10 mouse cellular contexts compared by ENCODE assay signal in genomic region chr14:34152342-34152741, GRCm38 (mm10). TPM values are rescaled to one million over a fixed set of nuclear protein-coding genes. Genes with fewer than 3 reads are reported as not detected.
DNase-seq lines count a peak whose midpoint lies in the region; ATAC-seq lines count a peak whose summit lies in the region.
"Had no signal": no experiment of that assay in that cellular context is flagged by ENCODE, and none has a peak within 500 bp of the region (broad histone marks: within the 10 kb centered on the region; RNA-seq: fewer than 3 reads in every experiment).

Gene Npy4r (minus strand): TSS chr14:34152489.

- DNase-seq in right cerebral cortex, postnatal 25 days, result peak; percentile 7
- DNase-seq in right cerebral cortex, postnatal 14 days, result no peak
- peak; percentile 32 to 36 for DNase-seq in gastrocnemius, adult 8-10 months (ENCODE audit: low spot score in 2 of 2)
- DNase-seq in liver, result peak; percentile 68
- DNase-seq in urinary bladder, adult 2 months (ENCODE audit: low spot score), result peak; percentile 56
- no peak for DNase-seq in spleen, postnatal 4 days (ENCODE audit: low spot score in 2 of 2)

- no peaks in the 10 kb centered on the region for H3K9me3 ChIP-seq in hindbrain, embryonic 16.5 days (ENCODE audit: control insufficient read depth, low read length)
- no peaks in the 10 kb centered on the region for H3K9me3 ChIP-seq in midbrain, embryonic 15.5 days

- H3K36me3 ChIP-seq in hindbrain, embryonic 16.5 days (ENCODE audit: control insufficient read depth, insufficient read depth, low read length), result no peaks in the 10 kb centered on the region
- no peaks in the 10 kb centered on the region for H3K36me3 ChIP-seq in midbrain, embryonic 15.5 days (replicated peaks)

- WGBS in hindbrain, embryonic 16.5 days, result 23% methylated on average over 16 of the region's 16 CpGs
- 22% methylated on average over 16 of the region's 16 CpGs for WGBS in midbrain, embryonic 15.5 days

- H3K9ac ChIP-seq in hindbrain, embryonic 16.5 days (ENCODE audit: low read depth, low read length), result no peak within 1 kb of the TSS
- no peak within 1 kb of the TSS for H3K9ac ChIP-seq in midbrain, embryonic 15.5 days

- no peaks in the 10 kb centered on the region for H3K4me1 ChIP-seq in hindbrain, embryonic 16.5 days (ENCODE audit: control insufficient read depth, insufficient read depth, low read depth, low read length)
- no peaks in the 10 kb centered on the region for H3K4me1 ChIP-seq in midbrain, embryonic 15.5 days

- H3K27me3 ChIP-seq in hindbrain, embryonic 16.5 days (replicated peaks; ENCODE audit: control insufficient read depth, insufficient read depth, low read length), result no peaks in the 10 kb centered on the region
- H3K27me3 ChIP-seq in midbrain, embryonic 15.5 days (replicated peaks), result no peaks in the 10 kb centered on the region; the same call in 1 of the 2 replicates

- no peak within 1 kb of the TSS for H3K27ac ChIP-seq in hindbrain, embryonic 16.5 days (ENCODE audit: low read depth, low read length)
- no peak within 1 kb of the TSS for H3K27ac ChIP-seq in midbrain, embryonic 15.5 days
- H3K27ac ChIP-seq: macrophage had no signal

- peak; percentile 63; the same call in 1 of the 2 replicates for ATAC-seq in hindbrain, embryonic 16.5 days
- ATAC-seq in midbrain, embryonic 15.5 days (replicated peaks), result peak; percentile 18; the same call in 1 of the 2 replicates
- ATAC-seq: Patski had no signal

- H3K4me2 ChIP-seq in hindbrain, embryonic 16.5 days (ENCODE audit: low read length), result no peak within 1 kb of the TSS; the same call in 1 of the 2 replicates
- H3K4me2 ChIP-seq in midbrain, embryonic 15.5 days, result 0 out of 2 replicates have a peak within 1 kb of the TSS, but pooled peaks have one; percentile 15

- no peak within 1 kb of the TSS for H3K4me3 ChIP-seq in hindbrain, embryonic 16.5 days (ENCODE audit: low read length)
- no peak within 1 kb of the TSS for H3K4me3 ChIP-seq in midbrain, embryonic 15.5 days

RNA-seq across cellular contexts. Expression of gene Npy4r, which starts in this region (rescaled TPM):
- under 1 TPM in 1 of 4 experiments, not detected in 3; 0.07 TPM for total RNA-seq in gastrocnemius, adult 8-10 months (2022)
- 0.30 and 0.31 TPM in 2 replicates for polyA plus RNA-seq in hindbrain, embryonic 16.5 days (2015; fragmentation: Nextera tagmentation; extraction: Ambion mirVana)
- 0.15 and 0.17 TPM in 2 replicates for polyA plus RNA-seq in midbrain, embryonic 15.5 days (2015; fragmentation: Nextera tagmentation; extraction: Ambion mirVana)
- 25.1 and 34.7 TPM in 2 replicates for polyA plus RNA-seq in urinary bladder, adult 2 months (2012; rRNA removed)
- polyA plus RNA-seq: macrophage had no signal

Comparison
In these comparisons a context has a peak if more than half of its experiments do, and no peak if none do; other contexts are left out.
1. RNA of gene Npy4r (polyA plus RNA-seq): 25.1 to 34.7 TPM in urinary bladder, adult 2 months; 0.30 to 0.31 TPM in hindbrain, embryonic 16.5 days and 0.15 to 0.17 TPM in midbrain, embryonic 15.5 days; every median in the first group is over 10 times any median in the second.
2. DNase-seq: peak in right cerebral cortex, postnatal 25 days (single experiment), liver (single experiment) and urinary bladder, adult 2 months (single experiment); none in right cerebral cortex, postnatal 14 days (single experiment) and spleen, postnatal 4 days (0 of 2).
3. Peak in DNase-seq in gastrocnemius, adult 8-10 months; RNA of the gene not detected or under 1 TPM.
4. Peak in ATAC-seq in hindbrain, embryonic 16.5 days; RNA of the gene not detected or under 1 TPM.
5. Peak in ATAC-seq and H3K4me2 ChIP-seq in midbrain, embryonic 15.5 days; RNA of the gene not detected or under 1 TPM.